Mouse (Mus musculus): ENCODE data around the gene Pdia6. TPM values are rescaled to one million over a fixed set of nuclear protein-coding genes. Genes with fewer than 3 reads are reported as not detected.

Pdia6 gene
- polyA plus RNA-seq, 1 experiment = 76.8 TPM

DNA sequence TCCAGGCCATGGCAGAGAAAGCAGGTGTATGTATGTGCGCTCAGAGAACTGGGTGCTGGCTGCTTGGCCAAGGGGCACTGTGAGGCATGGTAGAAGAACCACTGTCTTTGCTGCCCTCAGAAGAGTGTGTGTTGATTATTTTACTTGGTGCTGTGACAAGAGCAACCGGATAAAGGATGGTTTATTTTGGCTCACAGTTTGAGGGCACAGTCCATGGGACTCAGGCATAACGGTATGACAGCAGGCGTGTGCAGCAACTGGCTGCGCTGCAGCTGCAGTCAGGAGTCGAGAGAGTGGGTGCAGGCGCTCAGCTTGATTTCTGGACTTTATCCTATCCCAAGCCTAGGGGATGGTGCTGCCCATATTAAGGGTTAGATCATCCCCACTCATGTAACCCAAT is 7.9 kb upstream of the Pdia6 start:
- H3K4me3 ChIP-seq (replicated peaks; ENCODE audit: extremely low read depth, low read depth, low read length) = no peak overlapping the region
- 81% methylated on average over 7 of the region's 7 CpGs for WGBS
- no peaks in the 10 kb centered on the region for H3K4me1 ChIP-seq (ENCODE audit: control insufficient read depth, insufficient read depth, low read length)
- TF ChIP-seq POLR2A (IDR thresholded peaks at IDR 0.05; ENCODE audit: borderline replicate concordance, extremely low read depth, low read depth, low read length) (no peak), CTCF (IDR thresholded peaks at IDR 0.05; ENCODE audit: insufficient read depth, low read length) (no peak)
- DNase-seq = no peak

DNA sequence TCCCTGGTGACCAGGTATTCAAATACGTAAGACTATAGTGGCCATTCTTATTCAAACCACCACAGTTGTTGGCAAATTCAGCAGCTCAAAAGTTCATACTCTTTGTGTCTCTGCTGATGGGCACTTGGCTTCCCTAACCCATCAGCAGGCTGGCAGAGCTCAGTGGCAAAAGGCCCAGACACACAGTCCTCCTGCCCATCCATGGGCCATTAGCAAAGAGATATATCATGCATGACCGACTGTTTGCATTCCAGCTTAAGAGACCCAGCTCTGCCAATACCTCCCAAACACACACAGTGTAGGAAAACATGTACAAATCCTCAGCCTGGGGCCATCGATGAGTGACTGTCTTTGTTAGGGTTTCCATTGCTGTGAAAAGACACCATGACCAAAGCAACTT is 5.3 kb upstream of the Pdia6 start:
- no peak overlapping the region for H3K4me3 ChIP-seq (replicated peaks; ENCODE audit: extremely low read depth, low read depth, low read length)
- DNase-seq = no peak
- no peak for TF ChIP-seq POLR2A (IDR thresholded peaks at IDR 0.05; ENCODE audit: borderline replicate concordance, extremely low read depth, low read depth, low read length)
- TF ChIP-seq CTCF (IDR thresholded peaks at IDR 0.05; ENCODE audit: insufficient read depth, low read length) = no peak
- no peaks in the 10 kb centered on the region for H3K4me1 ChIP-seq (ENCODE audit: control insufficient read depth, insufficient read depth, low read length)
- WGBS = 85% methylated on average over 3 of the region's 3 CpGs

- no peak for DNase-seq
- WGBS = 48% methylated on average over 3 of the region's 3 CpGs
- TF ChIP-seq CTCF (IDR thresholded peaks at IDR 0.05; ENCODE audit: insufficient read depth, low read length) = no peak
- no peak for TF ChIP-seq POLR2A (IDR thresholded peaks at IDR 0.05; ENCODE audit: borderline replicate concordance, extremely low read depth, low read depth, low read length)
- Histone ChIP-seq H3K4me1 (ENCODE audit: control insufficient read depth, insufficient read depth, low read length) (peaks cover 6% of the 10 kb centered on the region; the same call in 1 of the 2 replicates), H3K4me3 (replicated peaks; ENCODE audit: extremely low read depth, low read depth, low read length) (no peak overlapping the region)
These were observed 2.5 kb upstream of the Pdia6 start for GRCm38 (mm10) chr12:17263881-17264280.

GRCm38 (mm10) chr12:17264826-17265225 is 1.5 kb upstream of the Pdia6 start:
- H3K4me1 ChIP-seq (ENCODE audit: control insufficient read depth, insufficient read depth, low read length) = peaks cover 6% of the 10 kb centered on the region; the same call in 1 of the 2 replicates
- no peak overlapping the region for H3K4me3 ChIP-seq (replicated peaks; ENCODE audit: extremely low read depth, low read depth, low read length)
- DNase-seq = no peak
- TF ChIP-seq POLR2A (IDR thresholded peaks at IDR 0.05; ENCODE audit: borderline replicate concordance, extremely low read depth, low read depth, low read length) (no peak), CTCF (IDR thresholded peaks at IDR 0.05; ENCODE audit: insufficient read depth, low read length) (no peak)
- 86% methylated on average over 2 of the region's 2 CpGs for WGBS

- no peak for DNase-seq
- Histone ChIP-seq H3K4me1 (ENCODE audit: control insufficient read depth, insufficient read depth, low read length) (peaks cover 6% of the 10 kb centered on the region; the same call in 1 of the 2 replicates), H3K4me3 (replicated peaks; ENCODE audit: extremely low read depth, low read depth, low read length) (peak overlapping the region; percentile 80)
- WGBS = 1% methylated on average over 21 of the region's 21 CpGs
- TF ChIP-seq POLR2A (IDR thresholded peaks at IDR 0.05; ENCODE audit: borderline replicate concordance, extremely low read depth, low read depth, low read length) (no peak), CTCF (IDR thresholded peaks at IDR 0.05; ENCODE audit: insufficient read depth, low read length) (no peak)
These were observed 287 bp downstream of the Pdia6 start for GRCm38 (mm10) chr12:17266673-17266990.

DNA sequence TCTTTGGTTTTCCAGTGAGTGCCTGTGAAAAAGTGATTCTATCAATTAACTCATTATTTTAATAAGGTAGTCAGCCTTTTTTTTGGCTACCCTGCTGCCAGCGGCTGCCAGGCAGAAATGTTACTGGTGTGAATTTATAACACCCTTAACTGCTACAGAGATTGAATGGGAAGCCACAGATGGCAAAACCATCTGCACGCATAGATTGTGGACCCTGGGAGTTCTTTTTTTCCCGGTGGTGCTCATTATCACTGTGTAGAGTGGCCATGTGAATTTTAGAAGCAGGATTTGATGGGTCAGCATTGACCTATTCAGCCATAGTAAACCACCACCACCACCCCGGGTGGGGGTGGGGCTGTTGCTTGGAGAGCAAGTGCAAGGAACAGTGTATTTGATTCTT is 971 bp downstream of the Pdia6 start:
- TF ChIP-seq CTCF (IDR thresholded peaks at IDR 0.05; ENCODE audit: insufficient read depth, low read length) = no peak
- TF ChIP-seq POLR2A (IDR thresholded peaks at IDR 0.05; ENCODE audit: borderline replicate concordance, extremely low read depth, low read depth, low read length) = no peak
- Histone ChIP-seq H3K4me3 (replicated peaks; ENCODE audit: extremely low read depth, low read depth, low read length) (peak overlapping the region; percentile 29), H3K4me1 (ENCODE audit: control insufficient read depth, insufficient read depth, low read length) (peaks cover 6% of the 10 kb centered on the region; the same call in 1 of the 2 replicates)
- no peak for DNase-seq
- WGBS = 5% methylated on average over 4 of the region's 4 CpGs

- 68% methylated on average over 1 of the region's 1 CpGs for WGBS
- Histone ChIP-seq H3K4me3 (replicated peaks; ENCODE audit: extremely low read depth, low read depth, low read length) (no peak overlapping the region), H3K4me1 (ENCODE audit: control insufficient read depth, insufficient read depth, low read length) (peaks cover 6% of the 10 kb centered on the region; the same call in 1 of the 2 replicates)
- TF ChIP-seq CTCF (IDR thresholded peaks at IDR 0.05; ENCODE audit: insufficient read depth, low read length) (peak; percentile 36; the same call in 1 of the 2 replicates), POLR2A (IDR thresholded peaks at IDR 0.05; ENCODE audit: borderline replicate concordance, extremely low read depth, low read depth, low read length) (no peak)
- no peak for DNase-seq
These were observed 4.9 kb downstream of the Pdia6 start for GRCm38 (mm10) chr12:17271272-17271671.

- Histone ChIP-seq H3K4me1 (ENCODE audit: control insufficient read depth, insufficient read depth, low read length) (peaks cover under 1% of the 10 kb centered on the region; the same call in 1 of the 2 replicates), H3K4me3 (replicated peaks; ENCODE audit: extremely low read depth, low read depth, low read length) (no peak overlapping the region)
- 87% methylated on average over 7 of the region's 7 CpGs for WGBS
These were observed 7.5 kb downstream of the Pdia6 start for GRCm38 (mm10) chr12:17273841-17274240.

GRCm38 (mm10) chr12:17288496-17288895 is 22.2 kb downstream of the Pdia6 start:
- no peak for DNase-seq
- Histone ChIP-seq H3K4me1 (ENCODE audit: control insufficient read depth, insufficient read depth, low read length) (no peaks in the 10 kb centered on the region), H3K4me3 (replicated peaks; ENCODE audit: extremely low read depth, low read depth, low read length) (no peak overlapping the region)
- no peak for TF ChIP-seq POLR2A (IDR thresholded peaks at IDR 0.05; ENCODE audit: borderline replicate concordance, extremely low read depth, low read depth, low read length)
- 61% methylated on average over 4 of the region's 4 CpGs for WGBS

More at GRCm38 (mm10) chr12:17273841-17274240, 7.5 kb downstream of the Pdia6 start:
- TF ChIP-seq CTCF (IDR thresholded peaks at IDR 0.05; ENCODE audit: insufficient read depth, low read length) (no peak), POLR2A (IDR thresholded peaks at IDR 0.05; ENCODE audit: borderline replicate concordance, extremely low read depth, low read depth, low read length) (no peak)
- DNase-seq = no peak

DNA sequence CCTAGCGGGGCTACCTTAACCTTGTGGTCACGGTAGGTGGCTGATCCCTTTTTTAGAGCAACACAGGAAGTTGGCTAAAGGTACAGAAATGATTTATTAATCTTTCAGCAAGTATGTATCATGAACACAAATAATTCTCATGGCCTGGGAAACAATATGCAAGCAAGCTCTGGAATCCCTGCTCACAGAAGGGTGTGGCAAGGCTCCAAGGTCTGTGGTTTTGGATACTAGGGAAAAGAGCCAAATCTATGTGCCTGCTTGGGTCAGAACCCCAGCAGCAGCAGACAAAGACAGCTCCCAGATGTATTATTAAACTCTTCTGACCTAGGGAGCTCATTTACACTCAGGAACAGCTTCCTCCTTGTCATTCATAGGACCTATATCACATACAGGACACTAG is 22.7 kb downstream of the Pdia6 start:
- no peaks in the 10 kb centered on the region for H3K4me1 ChIP-seq (ENCODE audit: control insufficient read depth, insufficient read depth, low read length)
- TF ChIP-seq CTCF (IDR thresholded peaks at IDR 0.05; ENCODE audit: insufficient read depth, low read length) = no peak
- TF ChIP-seq POLR2A (IDR thresholded peaks at IDR 0.05; ENCODE audit: borderline replicate concordance, extremely low read depth, low read depth, low read length) = no peak
- H3K4me3 ChIP-seq (replicated peaks; ENCODE audit: extremely low read depth, low read depth, low read length) = no peak overlapping the region
- 32% methylated on average over 2 of the region's 2 CpGs for WGBS
- no peak for DNase-seq

Measured in lung, adult 2 months (tissue).